Mouse (Mus musculus) adrenal gland, postnatal 14 days (tissue): ENCODE measurements around the gene Zfp536. TPM values are rescaled to one million over a fixed set of nuclear protein-coding genes. Genes with fewer than 3 reads are reported as not detected.

Source experiments
- DNase-seq: peaks from one replicate; pipeline ENCODE4 v3.0.0; 2021; ENCODE audit warnings: mixed read lengths
- total RNA-seq: library from RNA; stranded (reverse); gene quantifications from 2 replicates; pipeline ENCODE4 v1.2.3, GENCODE M21; 2021

Gene Zfp536
- total RNA-seq, 1 experiment from 2014 or later, result 6.3 TPM

GRCm38 (mm10) chr7:37553646-37554045, 219.8 kb downstream of the Zfp536 start:
- DNase-seq, result no peak

GRCm38 (mm10) chr7:37552384-37552783, 221.1 kb downstream of the Zfp536 start:
- DNase-seq, result no peak

GRCm38 (mm10) chr7:37548805-37549204, 224.6 kb downstream of the Zfp536 start:
- no peak for DNase-seq

GRCm38 (mm10) chr7:37544011-37544410, 229.4 kb downstream of the Zfp536 start:
- DNase-seq, result no peak

- DNase-seq, result no peak
These were observed 230.5 kb downstream of the Zfp536 start for GRCm38 (mm10) chr7:37542951-37543350.

- no peak for DNase-seq
These were observed 242.3 kb downstream of the Zfp536 start for GRCm38 (mm10) chr7:37531166-37531565.

- DNase-seq, result no peak
These were observed 245.1 kb downstream of the Zfp536 start for GRCm38 (mm10) chr7:37528311-37528710.

- DNase-seq, result no peak
These were observed 245.6 kb downstream of the Zfp536 start for GRCm38 (mm10) chr7:37527890-37528289.

- no peak for DNase-seq
These were observed 252.0 kb downstream of the Zfp536 start for GRCm38 (mm10) chr7:37521407-37521806.

GRCm38 (mm10) chr7:37510933-37511675, 262.3 kb downstream of the Zfp536 start:
- DNase-seq, result no peak

- no peak for DNase-seq
These were observed 263.7 kb downstream of the Zfp536 start for GRCm38 (mm10) chr7:37509700-37510099.

- no peak for DNase-seq
These were observed 267.9 kb downstream of the Zfp536 start for GRCm38 (mm10) chr7:37505548-37505947.

- DNase-seq, result no peak
These were observed 268.3 kb downstream of the Zfp536 start for GRCm38 (mm10) chr7:37505096-37505495.

GRCm38 (mm10) chr7:37498881-37499280, 274.6 kb downstream of the Zfp536 start:
- no peak for DNase-seq

- no peak for DNase-seq
These were observed 276.9 kb downstream of the Zfp536 start for GRCm38 (mm10) chr7:37496491-37496890.

- DNase-seq, result no peak
These were observed 283.1 kb downstream of the Zfp536 start for GRCm38 (mm10) chr7:37490312-37490711.

GRCm38 (mm10) chr7:37484946-37485345, 288.5 kb downstream of the Zfp536 start:
- DNase-seq, result no peak

GRCm38 (mm10) chr7:37482564-37482963, 290.9 kb downstream of the Zfp536 start:
- DNase-seq, result no peak

- no peak for DNase-seq
These were observed 292.3 kb downstream of the Zfp536 start for GRCm38 (mm10) chr7:37481165-37481564.

GRCm38 (mm10) chr7:37477309-37477708, 296.1 kb downstream of the Zfp536 start:
- no peak for DNase-seq

- DNase-seq, result no peak
These were observed 298.0 kb downstream of the Zfp536 start for GRCm38 (mm10) chr7:37475485-37475884.

GRCm38 (mm10) chr7:37474284-37474683, 299.2 kb downstream of the Zfp536 start:
- DNase-seq, result no peak

- DNase-seq, result no peak
These were observed 299.9 kb downstream of the Zfp536 start for GRCm38 (mm10) chr7:37473311-37474084.

GRCm38 (mm10) chr7:37471726-37472125, 301.7 kb downstream of the Zfp536 start:
- DNase-seq, result no peak
